Mouse (Mus musculus) MN1 (cell line): ENCODE measurements around the gene Nfia.
A peak's percentile ranks its signal among the peaks of the same experiment; 100 is the strongest.

Source experiments
- DNase-seq: peaks from one replicate; pipeline ENCODE4 v3.0.0-alpha.2; 2016; ENCODE audit warnings: low spot score

The Nfia gene

DNA sequence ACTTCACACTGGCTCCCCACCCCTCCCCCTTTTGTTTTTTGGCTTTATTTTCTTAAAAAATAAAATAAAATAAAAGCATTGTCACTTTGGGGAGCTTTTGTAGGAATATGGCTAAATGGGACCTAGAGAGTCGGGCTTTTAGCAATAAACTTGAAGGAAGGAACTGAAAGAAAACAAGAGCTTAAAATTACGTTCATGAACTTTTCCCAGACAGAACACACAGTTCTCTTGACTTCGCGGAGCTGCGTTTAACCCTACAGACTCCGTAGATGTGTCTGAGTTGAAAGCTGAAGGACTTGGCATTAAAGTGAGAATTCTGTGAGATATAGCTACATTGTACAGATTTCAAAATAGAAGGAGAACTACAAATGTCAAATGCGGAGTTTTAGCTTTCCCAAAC is 96.9 kb downstream of the Nfia start:
- peak; percentile 6 for DNase-seq

DNA sequence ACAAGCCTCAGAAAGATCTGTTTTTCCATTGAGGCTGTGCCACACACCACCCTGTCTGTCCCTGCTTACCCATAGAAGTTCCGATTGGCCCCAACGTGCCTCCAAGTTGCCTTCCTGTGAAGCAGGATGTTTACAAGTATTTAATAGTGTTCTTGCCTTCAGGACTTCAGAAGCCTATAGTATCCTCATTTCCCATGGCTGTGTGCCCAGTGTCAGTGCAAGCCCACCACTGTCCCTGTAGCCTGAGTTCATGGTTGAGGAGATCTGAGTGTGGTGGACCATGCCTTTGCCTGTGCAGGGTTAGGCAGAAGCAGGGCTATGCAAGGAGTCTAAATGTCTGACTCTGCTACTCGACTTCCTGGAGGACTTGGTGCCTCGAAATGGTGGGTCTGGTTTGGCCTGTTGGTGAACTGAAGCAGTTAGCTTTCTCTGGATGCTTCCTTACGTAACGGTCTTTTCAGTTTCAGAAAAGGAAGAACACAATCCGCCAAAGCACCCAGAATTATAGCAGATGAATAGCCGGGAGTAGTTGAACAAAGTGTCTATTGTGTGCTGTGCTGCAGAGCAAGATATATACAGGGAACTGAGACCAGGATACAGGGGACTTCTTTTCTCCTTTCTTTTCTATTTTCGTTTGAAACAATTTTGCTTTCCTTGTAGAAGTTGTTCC is 99.4 kb downstream of the Nfia start:
- no peak for DNase-seq

DNA sequence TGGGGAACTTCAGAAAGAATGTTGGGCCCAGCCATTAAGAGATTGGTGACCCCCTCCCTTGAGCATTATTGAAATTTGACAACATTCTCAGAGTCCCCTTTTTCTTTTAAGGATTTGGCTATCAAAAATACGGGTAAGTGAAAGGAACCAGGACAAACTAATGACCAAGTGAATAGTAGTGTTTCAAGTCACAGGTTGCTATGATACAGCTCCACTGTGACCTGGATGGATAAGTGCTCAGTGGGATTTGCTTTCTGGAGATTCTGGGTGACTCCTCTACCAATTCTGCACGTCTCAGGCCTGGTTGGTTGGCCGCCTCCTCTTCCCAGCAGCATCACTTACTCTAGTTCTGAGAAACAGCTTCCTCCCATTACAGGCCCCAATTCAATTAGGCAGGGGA is 102.4 kb downstream of the Nfia start:
- peak; percentile 20 for DNase-seq

DNA sequence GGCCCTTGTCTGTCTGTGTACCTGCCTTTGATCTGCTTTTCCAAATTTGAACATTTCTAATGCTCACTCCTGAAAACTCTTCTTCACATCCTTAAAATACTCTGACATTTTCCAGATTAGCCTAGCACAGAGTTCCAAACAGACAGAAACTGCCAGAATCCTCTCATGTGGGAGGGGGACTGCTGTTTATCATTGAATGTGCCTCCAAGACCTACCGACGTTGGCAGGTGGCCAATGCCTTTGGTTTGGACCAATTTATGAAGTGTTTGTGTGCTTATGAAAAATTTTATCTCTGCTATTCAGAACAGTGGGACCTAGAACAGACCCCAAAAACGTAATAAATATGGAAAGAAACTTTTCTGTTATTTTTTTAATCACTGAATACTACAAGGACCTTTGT is 103.4 kb downstream of the Nfia start:
- DNase-seq: no peak

DNA sequence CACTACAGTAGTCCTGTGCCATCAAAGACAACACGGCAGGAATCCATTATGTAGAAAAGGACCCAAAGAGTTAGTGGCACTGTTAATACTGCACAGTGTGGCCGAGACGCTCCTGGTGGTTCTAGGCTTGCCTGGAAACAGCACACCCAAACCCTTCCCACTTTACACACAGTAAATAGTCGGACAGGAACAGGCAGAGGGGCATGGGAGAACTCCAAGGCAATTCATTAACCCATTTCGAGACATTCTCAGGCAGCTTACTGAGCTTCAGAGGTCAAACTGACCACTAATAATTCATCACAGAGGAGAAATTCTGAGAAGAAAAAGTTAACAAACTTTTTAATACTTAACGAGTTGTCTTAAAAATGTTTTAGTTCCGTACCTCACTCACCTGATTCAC is 107.2 kb downstream of the Nfia start:
- no peak for DNase-seq

DNA sequence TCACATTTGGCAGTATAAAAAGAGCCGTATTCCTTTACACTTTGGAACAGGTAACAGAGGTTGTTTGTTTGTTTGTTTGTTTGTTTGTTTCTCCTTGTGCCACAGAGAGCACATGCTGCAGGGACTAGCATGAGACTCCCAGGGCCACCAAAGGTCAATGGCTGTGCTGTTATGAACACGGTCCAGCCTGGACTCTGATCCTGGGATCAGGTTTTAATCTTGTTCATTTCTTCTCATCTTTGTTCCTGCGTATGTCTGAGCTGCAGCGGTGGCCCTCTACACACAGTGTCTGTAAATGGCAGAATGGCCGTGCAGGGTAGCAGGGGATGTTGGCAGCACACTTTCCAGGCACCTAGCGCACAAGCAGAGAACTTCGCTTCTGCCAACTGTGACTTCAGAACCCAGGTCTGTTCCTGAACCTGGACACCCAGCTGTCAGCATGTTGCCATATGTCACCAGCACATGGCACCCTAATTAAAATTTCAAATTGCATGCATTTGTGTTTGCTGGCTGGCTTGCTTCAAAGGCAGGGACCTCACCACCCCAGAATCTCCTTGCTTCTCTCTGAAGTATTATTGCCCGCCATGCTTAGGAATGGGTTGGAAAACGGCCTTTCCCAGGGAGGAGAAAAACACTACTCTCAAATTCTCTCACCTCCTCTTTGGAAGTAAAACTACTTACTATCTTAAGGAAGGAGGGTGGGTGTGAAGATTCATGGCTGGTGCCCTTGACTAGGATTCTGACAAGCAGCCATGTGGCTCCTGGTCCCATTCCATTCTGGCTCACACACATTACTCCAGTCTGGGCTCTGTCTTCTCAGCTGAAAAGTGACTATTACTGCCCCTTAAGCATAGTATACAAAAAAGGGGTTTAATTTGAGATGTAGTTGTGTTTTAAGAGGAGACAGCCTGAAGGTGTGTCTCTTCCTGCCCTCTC is 107.9 kb downstream of the Nfia start:
- no peak for DNase-seq

DNA sequence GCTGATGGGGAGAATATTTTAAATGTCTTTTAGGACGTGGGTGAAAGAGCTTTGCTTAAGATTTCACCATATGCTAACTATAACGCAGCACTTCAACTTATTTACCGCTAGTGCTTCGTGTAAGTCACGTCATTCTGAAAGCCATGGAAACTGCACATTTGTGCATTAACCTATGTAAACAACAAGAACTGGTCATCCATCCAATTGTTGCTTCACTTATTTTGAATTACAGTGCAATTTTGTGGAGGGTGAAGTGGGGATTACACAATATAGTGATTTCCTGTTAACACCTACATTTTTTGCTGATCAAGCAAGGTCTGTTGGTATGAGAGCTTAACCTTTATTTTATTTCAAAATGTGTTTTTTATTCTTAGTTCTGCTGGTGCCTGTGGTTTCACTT is 113.0 kb downstream of the Nfia start:
- no peak for DNase-seq

DNA sequence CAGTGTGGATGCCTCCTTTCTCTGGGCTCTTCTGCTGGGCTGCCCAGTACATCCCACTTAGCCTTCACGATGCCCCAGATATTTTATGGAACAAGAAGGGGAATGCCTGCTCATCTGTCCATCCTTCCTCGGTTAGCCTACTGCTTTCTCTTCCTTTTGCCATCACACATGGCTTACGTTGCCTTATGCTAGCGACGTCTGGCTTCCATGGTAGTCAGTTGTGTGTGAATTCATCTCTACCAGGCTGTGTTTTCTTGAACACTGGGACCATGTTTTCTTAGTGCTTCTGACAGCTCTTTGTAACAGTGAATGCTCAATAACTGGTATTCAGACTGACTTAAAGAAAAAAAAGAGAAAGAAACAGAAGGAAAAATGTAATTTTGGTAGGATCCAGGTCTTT is 113.7 kb downstream of the Nfia start:
- DNase-seq: no peak

DNA sequence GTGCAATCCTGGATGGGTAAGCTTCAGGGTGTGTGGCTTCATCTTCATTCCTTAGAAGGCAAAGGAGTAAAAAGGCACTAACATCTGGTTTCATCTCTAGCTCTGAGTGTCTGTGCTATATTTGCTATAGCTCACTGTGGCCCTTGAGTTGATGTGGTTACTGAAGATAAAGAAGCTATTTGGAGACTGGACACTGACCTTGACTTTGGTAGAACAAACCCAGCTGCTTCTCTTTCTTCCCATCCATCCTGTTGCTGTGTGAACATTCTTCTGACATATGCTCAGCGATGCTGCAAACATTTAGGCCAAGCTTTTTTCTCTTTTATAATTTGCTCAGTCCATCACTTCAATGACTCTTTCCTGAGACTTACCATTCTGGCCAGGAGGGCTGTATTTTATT is 114.7 kb downstream of the Nfia start:
- no peak for DNase-seq

DNA sequence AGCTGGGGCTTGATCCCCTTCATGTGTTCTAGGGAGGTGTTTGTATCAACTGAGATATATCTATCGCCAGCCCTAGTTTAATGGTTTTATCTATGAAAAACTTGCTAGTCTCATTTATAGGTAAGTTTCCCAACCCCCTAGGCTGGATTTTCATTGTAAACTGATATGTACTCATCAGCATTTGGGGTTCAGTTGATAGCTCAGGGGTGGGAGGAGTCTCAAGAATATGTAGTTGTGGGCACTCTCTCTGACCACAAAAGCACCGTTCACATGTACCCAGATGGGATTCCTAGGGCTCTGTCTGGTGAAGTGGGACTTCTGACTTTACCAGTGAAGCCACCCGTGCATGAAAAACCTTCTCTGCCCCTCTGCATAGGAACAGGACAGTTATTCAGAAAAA is 118.5 kb downstream of the Nfia start:
- DNase-seq: no peak

DNA sequence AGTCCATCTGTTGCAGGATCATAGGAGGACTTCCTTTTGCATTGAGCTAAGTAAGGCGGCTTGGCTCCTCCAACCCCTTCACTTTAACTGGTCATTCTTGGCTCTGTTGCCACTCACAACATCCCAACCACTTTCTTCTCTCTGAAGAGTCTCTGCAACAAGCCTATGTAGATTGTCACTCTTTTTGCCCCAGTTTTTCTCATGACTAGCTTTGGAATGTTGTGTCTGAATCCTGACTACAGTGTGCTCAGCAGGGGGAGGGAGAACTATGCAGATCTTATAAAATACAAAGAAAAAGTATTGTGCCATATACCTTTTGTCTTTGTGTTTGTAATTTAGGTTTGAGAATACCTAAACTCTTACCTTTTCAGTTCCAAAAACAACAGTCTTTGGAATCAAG is 119.1 kb downstream of the Nfia start:
- no peak for DNase-seq

DNA sequence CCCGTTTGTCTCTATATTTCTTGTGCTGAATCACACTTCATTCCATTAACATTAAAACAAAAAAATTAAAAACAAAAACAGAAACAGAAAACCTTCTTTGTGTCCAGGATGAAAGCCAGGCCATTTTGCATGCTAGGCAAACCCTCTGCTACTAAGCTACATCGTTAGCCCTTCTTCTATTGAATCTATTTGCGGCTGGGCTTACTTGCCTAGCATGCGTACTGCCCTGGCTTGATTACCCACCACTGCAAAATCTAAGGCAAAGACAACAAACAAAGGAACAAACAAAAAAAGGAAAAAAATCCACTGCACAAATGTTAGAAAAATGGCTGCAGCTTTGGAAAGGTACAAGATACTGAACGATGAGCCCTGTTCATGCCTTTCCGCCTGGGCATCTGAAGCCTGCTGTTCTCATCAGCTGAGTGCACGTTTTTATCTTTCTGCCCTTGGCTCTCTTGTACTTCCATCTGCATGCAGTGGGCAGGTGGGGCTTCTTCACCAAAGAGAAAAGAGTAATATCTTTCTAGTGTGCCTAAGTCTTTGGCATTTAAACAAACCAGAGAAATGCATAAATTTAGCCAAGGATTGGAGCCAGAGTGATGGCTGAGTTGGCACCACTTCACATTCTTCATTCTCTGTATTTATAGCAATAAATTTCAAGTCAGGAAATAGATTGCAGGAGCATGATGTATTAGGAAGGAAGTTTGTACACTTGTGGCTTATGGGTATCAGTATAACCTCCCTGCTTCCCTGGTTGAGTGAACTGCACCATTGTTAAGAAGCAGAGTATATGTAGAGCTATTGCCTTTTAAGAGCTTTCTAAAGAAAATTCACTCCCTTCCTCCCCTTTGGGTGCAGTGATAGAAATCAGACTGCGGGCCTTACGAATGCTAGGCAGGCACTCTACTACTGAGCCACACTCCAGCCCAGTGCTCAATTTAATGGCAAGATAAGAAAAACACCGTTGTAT is 121.7 kb downstream of the Nfia start:
- no peak for DNase-seq

DNA sequence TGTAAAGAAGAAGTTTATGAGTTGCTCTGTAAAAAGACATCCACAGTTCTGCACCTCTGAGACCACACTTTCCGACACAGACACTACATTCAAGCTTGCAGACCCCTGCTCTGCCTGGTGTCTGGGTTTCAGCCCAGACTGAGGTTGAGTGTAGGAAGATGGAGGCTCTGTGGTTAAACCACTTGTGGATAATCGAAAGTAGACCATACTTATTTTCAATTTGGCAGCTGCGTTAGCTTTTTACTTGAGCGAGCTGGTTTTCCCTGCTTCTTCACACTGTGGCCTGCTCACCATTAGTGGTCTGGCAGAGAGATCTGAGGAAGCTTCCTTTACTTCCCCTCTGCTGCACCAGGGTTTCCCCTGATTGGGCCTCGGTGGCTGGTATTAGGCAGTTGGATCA is 123.4 kb downstream of the Nfia start:
- no peak for DNase-seq

DNA sequence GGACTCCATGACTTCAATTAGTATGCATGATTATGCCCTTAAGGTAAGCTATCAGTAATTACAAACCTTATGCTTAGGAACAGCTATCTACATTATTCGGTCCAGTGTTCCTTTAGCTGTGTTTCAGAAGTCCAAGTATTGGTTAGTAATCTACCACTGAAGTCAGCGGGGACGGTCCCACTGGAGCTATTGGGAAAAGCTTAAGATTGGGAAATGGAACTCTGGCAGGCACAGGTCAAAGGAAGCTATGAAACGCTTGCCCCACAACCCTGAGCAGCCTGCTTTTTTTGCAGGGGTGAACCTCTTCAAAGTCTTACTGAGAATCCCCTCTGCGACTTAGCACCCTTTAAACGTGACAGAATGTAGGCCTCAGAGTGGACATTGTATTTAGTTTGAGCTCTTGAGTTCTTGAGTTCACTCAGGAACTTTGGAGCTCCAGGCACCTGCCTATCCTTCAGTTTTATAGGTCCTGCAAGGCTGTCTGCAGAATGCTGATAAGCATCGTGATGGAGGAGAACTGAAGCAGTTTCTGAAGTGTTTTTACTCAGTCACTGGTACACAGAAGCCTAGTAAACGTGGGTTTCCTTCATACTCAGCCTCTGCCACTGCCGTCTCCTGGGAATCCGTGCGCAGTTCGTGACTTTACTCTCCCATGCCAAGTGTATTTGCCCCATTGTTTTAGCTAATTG is 127.9 kb downstream of the Nfia start:
- no peak for DNase-seq

DNA sequence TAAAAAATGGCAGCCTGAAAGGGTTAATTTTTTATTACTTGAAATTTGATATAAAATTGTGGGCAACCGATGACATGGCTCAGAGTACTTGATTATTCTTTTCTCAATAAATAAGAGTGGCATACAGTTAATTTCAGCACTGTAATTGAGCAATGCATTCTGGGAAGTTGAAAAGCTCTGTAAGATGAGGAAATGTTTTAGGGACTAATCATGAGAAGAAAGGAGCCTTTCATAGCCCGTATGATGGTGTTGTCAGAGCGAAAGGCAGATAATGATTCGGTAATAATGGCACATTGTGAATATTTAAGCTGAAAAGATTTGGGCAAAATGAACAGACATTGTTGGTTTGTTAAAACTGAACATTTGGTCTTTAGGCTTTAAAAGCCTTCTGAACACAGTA is 133.3 kb downstream of the Nfia start:
- DNase-seq: no peak

DNA sequence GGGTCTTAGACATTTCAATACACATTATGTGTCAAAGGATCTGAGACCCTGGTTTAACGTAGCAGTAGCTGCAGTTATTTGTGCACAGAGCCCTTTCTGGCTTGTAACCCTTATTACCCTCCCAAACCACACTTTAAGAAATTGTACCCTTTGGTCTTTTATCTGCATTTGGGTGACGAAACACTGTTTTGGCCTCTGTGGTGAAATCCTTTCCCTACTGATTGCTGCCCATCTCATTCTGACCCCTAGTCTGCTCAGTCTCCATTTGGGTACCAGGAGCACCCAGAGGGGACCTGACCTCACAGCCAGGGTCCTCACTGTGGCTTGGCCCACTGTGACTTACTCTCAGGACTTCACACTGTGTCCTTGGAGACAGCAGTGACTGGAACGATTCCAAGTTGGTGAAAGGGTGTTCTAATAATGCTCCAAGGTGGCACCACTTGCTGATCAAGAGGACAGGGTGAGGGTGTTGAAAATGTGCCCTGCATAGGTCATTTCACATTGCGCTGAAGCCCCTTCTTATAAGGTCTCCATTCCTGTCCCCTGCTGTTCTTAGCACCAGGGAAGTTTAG is 136.1 kb downstream of the Nfia start:
- DNase-seq: no peak

DNA sequence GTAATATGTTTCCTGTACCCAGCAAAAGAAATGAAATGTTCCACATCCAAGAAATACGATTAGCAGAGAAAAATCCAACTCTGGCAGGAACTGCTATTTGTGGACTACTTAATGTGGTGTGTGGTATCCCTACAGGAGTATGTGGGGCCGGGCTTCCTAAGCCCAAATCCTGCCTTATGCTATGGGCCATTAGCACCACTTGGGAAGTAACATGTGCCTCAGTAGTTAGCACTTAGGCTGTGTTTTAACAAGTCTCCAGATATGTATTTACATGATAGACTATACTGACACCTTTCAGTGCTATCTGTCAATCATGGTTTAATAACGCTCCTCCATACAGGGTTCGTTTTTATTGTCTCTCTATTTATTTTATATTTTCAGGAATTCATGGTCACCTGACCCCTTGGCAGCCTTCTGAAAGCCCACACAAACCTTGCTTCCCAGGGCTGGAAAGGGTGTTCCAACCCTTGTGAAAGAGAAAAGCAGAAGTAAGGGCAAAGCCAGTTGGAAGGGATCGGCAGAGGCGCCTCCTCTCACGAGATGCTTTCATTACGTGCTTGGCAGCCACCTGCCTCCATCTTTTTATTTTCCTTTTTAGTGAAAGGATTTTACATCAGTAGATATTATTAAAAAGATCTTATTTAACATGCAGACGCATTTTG is 137.7 kb downstream of the Nfia start:
- DNase-seq: no peak

DNA sequence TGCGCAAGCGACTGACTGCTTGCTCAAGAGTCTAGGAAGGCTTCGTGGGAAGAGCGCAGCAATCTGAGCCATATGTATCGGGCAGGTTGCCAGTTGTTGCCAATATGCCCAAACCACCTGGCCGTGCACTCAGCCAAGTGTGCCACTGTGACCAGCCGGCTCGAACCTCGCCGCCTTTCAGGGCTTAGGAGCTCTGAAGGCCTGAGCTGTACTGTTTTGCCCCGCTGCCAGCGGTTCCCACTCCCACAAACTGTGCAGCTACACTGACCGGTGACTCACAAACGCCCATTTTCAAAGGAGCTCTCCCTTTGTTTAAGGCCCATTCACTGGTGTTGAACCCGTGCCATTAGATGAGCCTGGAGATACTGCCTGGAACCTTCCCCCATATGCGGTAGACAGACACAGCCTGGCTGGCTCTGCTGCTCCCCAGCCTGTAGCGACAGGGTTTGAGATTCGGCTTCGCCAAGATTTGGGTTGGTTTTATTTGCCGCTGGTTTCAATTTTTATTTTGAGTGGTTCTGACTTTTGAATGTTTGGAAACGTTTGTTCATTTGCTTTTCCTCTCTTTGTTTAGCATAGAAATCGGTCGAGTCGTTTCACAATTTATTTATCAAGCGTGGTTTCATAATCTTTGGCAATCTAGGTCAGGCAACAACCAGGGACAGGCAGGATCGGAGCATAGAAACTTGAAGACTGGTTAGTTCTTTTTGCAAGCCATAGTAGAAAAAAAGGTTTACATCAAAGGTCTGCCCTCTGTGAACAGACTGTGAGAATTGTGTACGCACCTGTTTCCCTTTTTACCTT is 138.4 kb downstream of the Nfia start:
- peak; percentile 49 for DNase-seq

DNA sequence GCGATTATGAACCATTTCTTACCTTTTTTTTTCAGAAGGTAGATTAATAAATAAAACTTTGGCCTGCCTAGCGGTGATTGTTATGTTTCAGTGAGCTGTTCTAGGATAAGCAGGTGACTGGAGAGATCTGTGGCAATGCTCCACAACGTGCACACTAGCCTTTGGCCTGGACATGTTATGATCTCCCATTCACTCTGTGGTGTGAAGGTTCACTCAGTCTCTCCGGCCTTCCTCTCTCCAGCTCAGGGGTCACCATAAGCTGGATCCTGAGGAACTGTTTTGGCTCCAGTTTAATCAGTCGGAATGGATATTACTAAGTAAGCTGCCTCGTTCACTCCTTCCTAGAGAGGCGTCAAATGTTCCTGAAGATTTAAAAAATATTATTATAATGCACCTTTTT is 139.2 kb downstream of the Nfia start:
- DNase-seq: no peak

DNA sequence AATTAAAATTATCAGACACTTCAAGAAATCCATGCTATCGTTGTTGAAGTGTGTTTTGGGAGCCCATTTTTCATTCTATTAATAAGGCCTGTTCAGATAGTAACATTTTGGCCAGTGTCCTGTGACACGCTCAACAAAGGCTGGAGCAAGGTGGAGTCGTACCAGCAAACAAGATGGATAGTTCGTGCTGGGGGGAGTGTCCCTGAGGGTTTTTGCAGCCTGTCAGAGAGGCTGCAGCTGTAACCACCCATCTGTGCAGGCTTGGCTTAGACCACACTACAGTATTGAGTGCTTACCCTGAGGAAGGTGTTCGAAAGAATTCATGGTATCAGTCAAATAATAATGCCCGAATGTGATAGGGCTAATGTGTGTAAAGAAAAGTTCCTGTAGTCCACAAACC is 139.6 kb downstream of the Nfia start:
- no peak for DNase-seq
